Mouse (Mus musculus) neural tube, embryonic 15.5 days (tissue): ENCODE measurements around the gene Bnc2. TPM values are rescaled to one million over a fixed set of nuclear protein-coding genes. Genes with fewer than 3 reads are reported as not detected.

ENCODE experiments used
- ATAC-seq: fragments of 200-750 bp; cut with Nextera tagmentation; 2 replicates; pipeline ENCODE4 v1.8.0; 2017; ENCODE audit warnings: mild to moderate bottlenecking, moderate TSS enrichment, moderate library complexity; ENCODE audit not compliant: low FRiP score
- H3K27ac ChIP-seq: fragments of 300-500 bp; sonication (generic); replicated peaks from 2 replicates; pipeline ENCODE4 v1.5.1; 2015; ENCODE audit warnings: mild to moderate bottlenecking, inconsistent platforms
- H3K27me3 ChIP-seq: fragments of 300-500 bp; sonication (generic); replicated peaks from 2 replicates; pipeline ENCODE4 v1.6.1; 2015; ENCODE audit warnings: inconsistent platforms
- H3K36me3 ChIP-seq: fragments of 300-500 bp; sonication (generic); 2 replicates; pipeline ENCODE4 v1.6.1; 2015; ENCODE audit warnings: inconsistent platforms
- H3K4me1 ChIP-seq: fragments of 300-500 bp; sonication (generic); 2 replicates; pipeline ENCODE4 v1.6.1; 2015; ENCODE audit warnings: inconsistent platforms
- H3K4me2 ChIP-seq: fragments of 300-500 bp; sonication (generic); 2 replicates; pipeline ENCODE4 v1.6.1; 2015; ENCODE audit warnings: inconsistent platforms, mild to moderate bottlenecking, moderate library complexity
- H3K4me3 ChIP-seq: fragments of 300-500 bp; sonication (generic); replicated peaks from 2 replicates; pipeline ENCODE4 v1.5.1; 2015; ENCODE audit warnings: mild to moderate bottlenecking, inconsistent platforms
- H3K9ac ChIP-seq: fragments of 300-500 bp; sonication (generic); replicated peaks from 2 replicates; pipeline ENCODE4 v1.6.1; 2015; ENCODE audit warnings: mild to moderate bottlenecking, inconsistent platforms
- H3K9me3 ChIP-seq: fragments of 300-500 bp; sonication (generic); replicated peaks from 2 replicates; pipeline ENCODE4 v1.6.1; 2016; ENCODE audit warnings: inconsistent platforms
- WGBS: fragments of 180-500 bp; shearing (Covaris S2); methylation state at CpG from one replicate; pipeline ENCODE4 v1.1.7; 2015; ENCODE audit warnings: mixed read lengths; 5-methylcytosine and 5-hydroxymethylcytosine counted together
- polyA plus RNA-seq: library from polyadenylated mRNA; unstranded; fragments of >200 nt; fragmentation: Nextera tagmentation; extraction: Ambion mirVana; gene quantifications from 2 replicates; pipeline ENCODE4 v1.2.1, GENCODE M21; 2015

Gene Bnc2
- polyA plus RNA-seq, 1 experiment from 2014 or later = 16.2 TPM

- Histone ChIP-seq H3K4me2 (no peak overlapping the region), H3K4me3 (no peak overlapping the region), H3K9ac (no peak overlapping the region), H3K9me3 (no peaks in the 10 kb centered on the region), H3K36me3 (no peaks in the 10 kb centered on the region), H3K4me1 (peaks cover 8% of the 10 kb centered on the region; the same call in 1 of the 2 replicates), H3K27ac (no peak overlapping the region), H3K27me3 (no peaks in the 10 kb centered on the region)
- 50% methylated on average over 11 of the region's 11 CpGs for WGBS
- ATAC-seq = no peak
These were observed 145.9 kb downstream of the Bnc2 start for GRCm38 (mm10) chr4:84528886-84529789.

- H3K9me3 ChIP-seq = no peaks in the 10 kb centered on the region
- H3K4me2 ChIP-seq = no peak overlapping the region
- WGBS = 27% methylated on average over 2 of the region's 2 CpGs
- no peak overlapping the region for H3K27ac ChIP-seq
- H3K4me3 ChIP-seq = no peak overlapping the region
- H3K36me3 ChIP-seq = no peaks in the 10 kb centered on the region
- no peaks in the 10 kb centered on the region for H3K27me3 ChIP-seq
- ATAC-seq = no peak
- H3K9ac ChIP-seq = no peak overlapping the region
- H3K4me1 ChIP-seq = peaks cover 15% of the 10 kb centered on the region
These were observed 146.7 kb downstream of the Bnc2 start for GRCm38 (mm10) chr4:84528358-84528757.

GRCm38 (mm10) chr4:84527066-84527933, 147.8 kb downstream of the Bnc2 start:
- no peak overlapping the region for H3K27ac ChIP-seq
- 7% methylated on average over 15 of the region's 15 CpGs for WGBS
- no peak overlapping the region for H3K4me3 ChIP-seq
- ATAC-seq = 0 out of 2 replicates have a peak, but pooled peaks have one; percentile 24
- no peak overlapping the region for H3K4me2 ChIP-seq
- H3K27me3 ChIP-seq = no peaks in the 10 kb centered on the region
- H3K36me3 ChIP-seq = no peaks in the 10 kb centered on the region
- no peaks in the 10 kb centered on the region for H3K9me3 ChIP-seq
- peaks cover 21% of the 10 kb centered on the region for H3K4me1 ChIP-seq
- H3K9ac ChIP-seq = no peak overlapping the region

- no peak overlapping the region for H3K4me2 ChIP-seq
- H3K36me3 ChIP-seq = no peaks in the 10 kb centered on the region
- no peaks in the 10 kb centered on the region for H3K27me3 ChIP-seq
- 26% methylated on average over 4 of the region's 4 CpGs for WGBS
- no peak for ATAC-seq
- no peak overlapping the region for H3K4me3 ChIP-seq
- peaks cover 21% of the 10 kb centered on the region for H3K4me1 ChIP-seq
- no peaks in the 10 kb centered on the region for H3K9me3 ChIP-seq
- H3K9ac ChIP-seq = no peak overlapping the region
- no peak overlapping the region for H3K27ac ChIP-seq
These were observed 151.3 kb downstream of the Bnc2 start for GRCm38 (mm10) chr4:84523651-84524221.

GRCm38 (mm10) chr4:84523211-84523610, 151.9 kb downstream of the Bnc2 start:
- H3K27ac ChIP-seq = no peak overlapping the region
- WGBS = 20% methylated on average over 5 of the region's 5 CpGs
- H3K4me3 ChIP-seq = no peak overlapping the region
- H3K4me1 ChIP-seq = peaks cover 21% of the 10 kb centered on the region
- H3K9me3 ChIP-seq = no peaks in the 10 kb centered on the region
- no peak overlapping the region for H3K9ac ChIP-seq
- H3K27me3 ChIP-seq = no peaks in the 10 kb centered on the region
- H3K4me2 ChIP-seq = no peak overlapping the region
- no peak for ATAC-seq
- no peaks in the 10 kb centered on the region for H3K36me3 ChIP-seq

- no peaks in the 10 kb centered on the region for H3K27me3 ChIP-seq
- H3K4me1 ChIP-seq = peaks cover 13% of the 10 kb centered on the region
- no peak overlapping the region for H3K27ac ChIP-seq
- H3K9me3 ChIP-seq = no peaks in the 10 kb centered on the region
- no peak overlapping the region for H3K4me2 ChIP-seq
- no peak overlapping the region for H3K9ac ChIP-seq
- ATAC-seq = no peak
- H3K36me3 ChIP-seq = no peaks in the 10 kb centered on the region
- 73% methylated on average over 5 of the region's 5 CpGs for WGBS
- no peak overlapping the region for H3K4me3 ChIP-seq
These were observed 153.5 kb downstream of the Bnc2 start for GRCm38 (mm10) chr4:84521562-84521961.

GRCm38 (mm10) chr4:84510466-84510865, 164.6 kb downstream of the Bnc2 start:
- Histone ChIP-seq H3K9me3 (no peaks in the 10 kb centered on the region), H3K4me2 (no peak overlapping the region), H3K27ac (no peak overlapping the region), H3K36me3 (no peaks in the 10 kb centered on the region), H3K4me3 (no peak overlapping the region), H3K9ac (no peak overlapping the region), H3K27me3 (no peaks in the 10 kb centered on the region; the same call in 1 of the 2 replicates), H3K4me1 (no peaks in the 10 kb centered on the region)
- 91% methylated on average over 1 of the region's 1 CpGs for WGBS
- no peak for ATAC-seq

GRCm38 (mm10) chr4:84507551-84507950, 167.5 kb downstream of the Bnc2 start:
- H3K27ac ChIP-seq = no peak overlapping the region
- WGBS = 97% methylated on average over 3 of the region's 3 CpGs
- ATAC-seq = no peak
- no peaks in the 10 kb centered on the region for H3K36me3 ChIP-seq
- no peak overlapping the region for H3K4me3 ChIP-seq
- no peaks in the 10 kb centered on the region; the same call in 1 of the 2 replicates for H3K27me3 ChIP-seq
- peaks cover 7% of the 10 kb centered on the region; the same call in 1 of the 2 replicates for H3K4me1 ChIP-seq
- H3K9me3 ChIP-seq = no peaks in the 10 kb centered on the region
- H3K9ac ChIP-seq = no peak overlapping the region
- H3K4me2 ChIP-seq = no peak overlapping the region

GRCm38 (mm10) chr4:84502581-84503269, 172.3 kb downstream of the Bnc2 start:
- peaks cover 17% of the 10 kb centered on the region for H3K4me1 ChIP-seq
- no peaks in the 10 kb centered on the region for H3K36me3 ChIP-seq
- ATAC-seq = no peak
- no peak overlapping the region for H3K4me3 ChIP-seq
- no peaks in the 10 kb centered on the region for H3K27me3 ChIP-seq
- no peaks in the 10 kb centered on the region for H3K9me3 ChIP-seq
- WGBS = 77% methylated on average over 8 of the region's 8 CpGs
- no peak overlapping the region for H3K4me2 ChIP-seq
- H3K9ac ChIP-seq = no peak overlapping the region
- no peak overlapping the region for H3K27ac ChIP-seq

- H3K27ac ChIP-seq = no peak overlapping the region
- no peak overlapping the region for H3K9ac ChIP-seq
- peaks cover 17% of the 10 kb centered on the region for H3K4me1 ChIP-seq
- no peaks in the 10 kb centered on the region for H3K27me3 ChIP-seq
- no peaks in the 10 kb centered on the region for H3K36me3 ChIP-seq
- H3K9me3 ChIP-seq = no peaks in the 10 kb centered on the region
- no peak for ATAC-seq
- WGBS = 50% methylated on average over 4 of the region's 4 CpGs
- H3K4me2 ChIP-seq = no peak overlapping the region
- H3K4me3 ChIP-seq = no peak overlapping the region
These were observed 174.2 kb downstream of the Bnc2 start for GRCm38 (mm10) chr4:84500796-84501349.

- ATAC-seq = no peak
These were observed 174.8 kb downstream of the Bnc2 start for GRCm38 (mm10) chr4:84500259-84500658.

More at GRCm38 (mm10) chr4:84500259-84500658, 174.8 kb downstream of the Bnc2 start:
- Histone ChIP-seq H3K4me1 (peaks cover 17% of the 10 kb centered on the region), H3K9me3 (no peaks in the 10 kb centered on the region), H3K9ac (no peak overlapping the region), H3K4me3 (no peak overlapping the region), H3K27me3 (no peaks in the 10 kb centered on the region), H3K4me2 (no peak overlapping the region), H3K27ac (no peak overlapping the region), H3K36me3 (no peaks in the 10 kb centered on the region)
- 64% methylated on average over 9 of the region's 9 CpGs for WGBS
